Mouse (Mus musculus) liver, adult 2 months (tissue): ENCODE measurements at regions not wholly inside any gene's neighbourhood (a gene's known extent, or its start where the extent isn't known, plus 50 kb on each side); places are given as distances from the start of the nearest gene placed in this dataset.

Experiments used
- CTCF ChIP-seq: fragments of 200-500 bp; IDR thresholded peaks from 2 replicates; pipeline ENCODE4 v1.5.1; 2011; ENCODE audit warnings: low read depth, low read length, control low read depth
- POLR2A ChIP-seq: fragments of 200-500 bp; IDR thresholded peaks from 2 replicates; pipeline ENCODE4 v1.6.1; 2011; ENCODE audit warnings: low read length, control low read depth; ENCODE audit not compliant: insufficient read depth; ENCODE audit errors: extremely low read depth

DNA sequence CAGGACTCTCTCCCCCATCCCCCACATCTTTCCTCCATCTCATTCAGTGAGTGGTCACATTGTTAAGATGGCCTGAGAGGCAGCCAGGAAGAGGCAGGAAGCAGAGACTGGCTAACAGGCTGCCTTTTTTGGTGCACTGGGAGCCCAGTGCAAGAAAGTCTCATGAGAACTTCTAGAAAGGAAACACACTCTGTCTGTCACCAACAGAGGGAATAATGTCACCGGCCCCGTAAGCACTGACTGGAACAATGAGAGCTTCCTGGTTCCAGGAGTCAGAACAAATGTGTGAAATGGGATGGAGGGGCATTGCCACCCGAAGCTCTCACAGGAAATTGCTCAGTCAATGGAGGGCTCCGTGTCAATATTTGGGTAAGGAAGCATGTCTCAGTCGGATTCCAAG lies 111.3 kb upstream of the Arglu1 start:
- TF ChIP-seq POLR2A (no peak), CTCF (no peak)
